Mouse (Mus musculus) midbrain, postnatal 0 days (tissue): ENCODE data around the gene Gm28047. TPM values are rescaled to one million over a fixed set of nuclear protein-coding genes. Genes with fewer than 3 reads are reported as not detected.

Source experiments
- ATAC-seq: fragments of 200-750 bp; cut with Nextera tagmentation; 2 replicates; pipeline ENCODE4 v1.8.0; 2017; ENCODE audit warnings: moderate number of reproducible peaks, mild to moderate bottlenecking, moderate TSS enrichment, moderate library complexity; ENCODE audit not compliant: low FRiP score
- DNase-seq: peaks from one replicate; pipeline ENCODE4 v3.0.0-alpha.2; 2015; ENCODE audit warnings: low spot score
- H3K27ac ChIP-seq: fragments of 300-500 bp; sonication (generic); 2 replicates; pipeline ENCODE4 v1.5.1; 2014; ENCODE audit warnings: low read depth, mild to moderate bottlenecking, low read length, mixed read lengths
- H3K27me3 ChIP-seq: fragments of 300-500 bp; sonication (generic); 2 replicates; pipeline ENCODE4 v1.6.1; 2014; ENCODE audit warnings: low read length, control low read depth, mixed read lengths; ENCODE audit not compliant: insufficient read depth
- H3K36me3 ChIP-seq: fragments of 300-500 bp; sonication (generic); 2 replicates; pipeline ENCODE4 v1.6.1; 2014; ENCODE audit warnings: low read length, control low read depth, mixed read lengths; ENCODE audit not compliant: insufficient read depth
- H3K4me1 ChIP-seq: fragments of 300-500 bp; sonication (generic); 2 replicates; pipeline ENCODE4 v1.6.1; 2014; ENCODE audit warnings: mild to moderate bottlenecking, control low read depth, antibody characterized with exemption, low read length, mixed read lengths; ENCODE audit not compliant: insufficient read depth
- H3K4me2 ChIP-seq: fragments of 300-500 bp; sonication (generic); 2 replicates; pipeline ENCODE4 v1.6.1; 2014; ENCODE audit warnings: low read depth, mild to moderate bottlenecking, low read length, mixed read lengths; ENCODE audit not compliant: poor library complexity, severe bottlenecking
- H3K4me3 ChIP-seq: fragments of 300-500 bp; sonication (generic); 2 replicates; pipeline ENCODE4 v1.5.1; 2014; ENCODE audit warnings: low read depth, mild to moderate bottlenecking, low read length, moderate library complexity
- H3K9ac ChIP-seq: fragments of 300-500 bp; sonication (generic); replicated peaks from 2 replicates; pipeline ENCODE4 v1.6.1; 2014; ENCODE audit warnings: mild to moderate bottlenecking, low read length, moderate library complexity, mixed read lengths; ENCODE audit not compliant: poor library complexity, severe bottlenecking
- H3K9me3 ChIP-seq: fragments of 300-500 bp; sonication (generic); 2 replicates; pipeline ENCODE4 v1.6.1; 2016; ENCODE audit warnings: low read length, control low read depth
- CTCF ChIP-seq: IDR thresholded peaks from 2 replicates; pipeline ENCODE4 v1.5.1; 2016; ENCODE audit warnings: antibody characterized with exemption, mild to moderate bottlenecking
- WGBS: fragments of 180-500 bp; shearing (Covaris S2); extraction: QIAGEN DNeasy Blood & Tissue Kit; methylation state at CpG from one replicate; pipeline ENCODE4 v1.1.7; 2014; 5-methylcytosine and 5-hydroxymethylcytosine counted together
- polyA plus RNA-seq: library from polyadenylated mRNA; unstranded; fragments of >200 nt; fragmentation: Nextera tagmentation; extraction: Ambion mirVana; gene quantifications from 2 replicates; pipeline ENCODE4 v1.2.1, GENCODE M21; 2015
- total RNA-seq: library from RNA; depleted of rRNA; stranded (reverse); fragments of >200 nt; gene quantifications from 2 replicates; pipeline ENCODE4 v1.2.3, GENCODE M21; 2014

The Gm28047 gene
- total and polyA plus RNA-seq, 2 experiments from 2014 or later: not detected

DNA sequence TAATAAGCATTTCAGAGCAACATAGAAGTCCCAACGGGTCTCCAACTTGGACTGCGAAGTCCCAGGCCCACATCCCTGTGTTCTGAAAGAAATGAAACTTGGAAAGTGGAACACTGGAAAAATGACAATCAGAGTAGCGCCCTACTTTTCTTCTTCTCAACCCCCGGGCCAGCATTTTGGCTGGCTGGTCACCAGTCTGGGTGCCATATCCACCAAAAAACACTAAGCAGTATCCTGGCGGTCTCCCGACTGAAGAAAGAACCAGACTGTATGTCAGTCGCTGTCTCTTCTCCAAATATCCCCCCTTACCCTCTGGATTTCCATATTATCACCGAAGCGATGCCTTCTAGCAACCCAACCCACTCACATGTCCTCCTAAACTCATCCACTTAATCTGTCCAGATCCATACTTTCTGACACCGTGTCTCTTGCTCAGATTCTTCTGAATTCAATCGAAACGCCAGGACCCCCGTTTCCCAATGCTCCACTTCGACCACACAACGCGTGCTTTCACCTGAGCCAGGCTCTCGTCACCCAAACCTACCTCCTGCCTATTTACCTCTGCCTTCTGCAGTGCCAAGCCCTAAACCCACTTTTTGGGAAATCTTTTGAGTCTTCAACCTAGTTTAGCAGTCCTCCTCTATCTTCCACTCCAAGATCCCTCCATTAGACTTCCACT is 437 bp downstream of the Gm28047 start:
- no peaks in the 10 kb centered on the region for H3K27me3 ChIP-seq
- no peak for TF ChIP-seq CTCF
- H3K4me1 ChIP-seq: no peaks in the 10 kb centered on the region
- H3K9ac ChIP-seq: peak overlapping the region; percentile 64
- H3K27ac ChIP-seq: peak overlapping the region; percentile 90
- peak overlapping the region; percentile 89 for H3K4me2 ChIP-seq
- 2% methylated on average over 17 of the region's 17 CpGs for WGBS
- H3K36me3 ChIP-seq: no peaks in the 10 kb centered on the region
- no peaks in the 10 kb centered on the region for H3K9me3 ChIP-seq
- DNase-seq (peak; percentile 32), ATAC-seq (no peak)
- H3K4me3 ChIP-seq: peak overlapping the region; percentile 65

DNA sequence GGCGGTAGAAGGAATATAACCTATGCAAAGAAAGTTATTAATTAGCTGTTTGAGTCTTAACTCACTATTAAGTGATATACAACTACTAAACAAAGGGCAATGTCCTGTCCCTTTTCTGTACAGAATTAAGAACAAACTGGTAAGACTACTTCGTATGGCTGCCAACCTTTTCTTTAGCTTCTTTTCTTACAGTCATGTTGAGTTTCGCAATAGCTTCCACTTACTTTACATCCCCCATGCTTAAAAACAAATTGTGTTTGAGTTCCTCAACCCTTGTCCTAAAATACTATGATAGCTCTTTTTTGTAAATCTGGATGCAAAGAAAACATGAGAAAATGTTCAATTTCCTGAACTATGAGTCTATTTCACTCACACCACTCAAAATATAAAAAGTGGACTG is 1.7 kb downstream of the Gm28047 start:
- no peaks in the 10 kb centered on the region for H3K27me3 ChIP-seq
- DNase-seq (no peak), ATAC-seq (no peak)
- no peak overlapping the region for H3K4me2 ChIP-seq
- no peak for TF ChIP-seq CTCF
- H3K27ac ChIP-seq: no peak overlapping the region
- no peaks in the 10 kb centered on the region for H3K36me3 ChIP-seq
- 91% methylated on average over 3 of the region's 3 CpGs for whole genome bisulfite sequencing
- H3K4me1 ChIP-seq: no peaks in the 10 kb centered on the region
- H3K9me3 ChIP-seq: no peaks in the 10 kb centered on the region
- no peak overlapping the region for H3K4me3 ChIP-seq
- no peak overlapping the region for H3K9ac ChIP-seq

DNA sequence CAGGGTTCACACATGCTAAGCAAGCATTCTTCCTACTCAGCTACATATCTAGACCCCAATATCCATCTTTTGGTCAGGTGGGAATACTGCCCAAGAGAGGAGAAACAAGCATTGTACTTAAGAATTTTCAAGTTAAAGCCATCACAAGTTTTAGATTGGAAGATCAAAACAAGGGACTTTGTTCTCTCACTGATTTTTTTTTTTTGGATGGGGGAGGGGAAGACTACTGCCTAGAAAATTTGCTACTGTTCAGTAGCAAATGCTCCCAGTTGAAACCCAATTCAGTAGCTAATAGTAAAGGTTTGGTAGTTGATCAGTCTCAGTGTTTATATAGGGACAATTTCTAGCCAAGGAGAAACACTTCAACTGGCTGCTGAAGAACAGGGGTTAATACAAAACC is 2.3 kb downstream of the Gm28047 start:
- H3K27ac ChIP-seq: no peak overlapping the region
- H3K36me3 ChIP-seq: no peaks in the 10 kb centered on the region
- no peak overlapping the region for H3K4me3 ChIP-seq
- H3K4me2 ChIP-seq: no peak overlapping the region
- no peak overlapping the region for H3K9ac ChIP-seq
- H3K27me3 ChIP-seq: no peaks in the 10 kb centered on the region
- no peaks in the 10 kb centered on the region for H3K4me1 ChIP-seq
- TF ChIP-seq CTCF: no peak
- ATAC-seq (no peak), DNase-seq (no peak)
- no peaks in the 10 kb centered on the region for H3K9me3 ChIP-seq

DNA sequence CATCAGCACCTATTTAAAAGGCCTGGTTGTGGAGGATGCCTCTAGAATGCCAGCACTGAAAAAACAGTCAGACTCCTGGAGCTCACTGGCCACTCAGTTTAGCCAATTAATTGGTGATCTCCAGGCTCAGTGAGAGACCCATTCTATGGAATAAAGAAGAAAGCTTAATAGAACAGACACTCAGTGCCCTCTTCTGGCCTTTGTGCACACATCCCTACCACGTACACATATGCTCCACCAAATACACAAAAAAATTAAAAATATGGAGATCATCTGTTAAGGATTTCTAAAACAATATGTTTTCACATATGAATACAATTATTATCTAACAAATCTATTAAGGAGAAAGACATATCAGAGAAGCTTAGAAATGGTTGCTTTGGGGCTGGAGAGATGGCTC is 4.1 kb downstream of the Gm28047 start:
- TF ChIP-seq CTCF: peak; percentile 17
- Histone ChIP-seq H3K4me3 (no peak overlapping the region), H3K27me3 (no peaks in the 10 kb centered on the region), H3K9ac (no peak overlapping the region), H3K4me1 (no peaks in the 10 kb centered on the region), H3K27ac (no peak overlapping the region), H3K36me3 (no peaks in the 10 kb centered on the region), H3K4me2 (no peak overlapping the region), H3K9me3 (no peaks in the 10 kb centered on the region)
- DNase-seq: no peak
- ATAC-seq: no peak
- 80% methylated on average over 1 of the region's 1 CpGs for WGBS

DNA sequence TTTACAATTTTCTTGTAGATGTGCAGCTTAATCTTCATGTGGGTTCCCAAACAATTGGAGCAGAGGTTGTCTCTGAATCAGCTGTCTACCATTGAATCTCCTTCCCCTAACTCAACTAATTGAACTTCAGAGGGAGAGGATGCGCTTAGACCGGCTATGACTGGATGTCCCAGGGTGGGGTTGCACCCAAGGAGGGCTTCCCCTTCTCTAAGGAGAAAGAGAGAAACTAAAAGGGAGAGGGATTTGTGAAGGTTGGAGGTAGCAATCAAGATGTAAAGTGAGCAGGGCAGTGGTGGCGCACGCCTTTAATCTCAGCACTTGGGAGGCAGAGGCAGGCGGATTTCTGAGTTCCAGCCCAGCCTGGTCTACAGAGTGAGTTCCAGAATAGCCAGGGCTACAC is 5.4 kb downstream of the Gm28047 start:
- H3K4me2 ChIP-seq: no peak overlapping the region
- H3K4me1 ChIP-seq: no peaks in the 10 kb centered on the region
- H3K36me3 ChIP-seq: no peaks in the 10 kb centered on the region
- DNase-seq (no peak), ATAC-seq (no peak)
- H3K9me3 ChIP-seq: no peaks in the 10 kb centered on the region
- H3K9ac ChIP-seq: no peak overlapping the region
- WGBS: 96% methylated on average over 5 of the region's 5 CpGs
- no peak overlapping the region for H3K4me3 ChIP-seq
- TF ChIP-seq CTCF: no peak
- H3K27ac ChIP-seq: no peak overlapping the region
- H3K27me3 ChIP-seq: no peaks in the 10 kb centered on the region

DNA sequence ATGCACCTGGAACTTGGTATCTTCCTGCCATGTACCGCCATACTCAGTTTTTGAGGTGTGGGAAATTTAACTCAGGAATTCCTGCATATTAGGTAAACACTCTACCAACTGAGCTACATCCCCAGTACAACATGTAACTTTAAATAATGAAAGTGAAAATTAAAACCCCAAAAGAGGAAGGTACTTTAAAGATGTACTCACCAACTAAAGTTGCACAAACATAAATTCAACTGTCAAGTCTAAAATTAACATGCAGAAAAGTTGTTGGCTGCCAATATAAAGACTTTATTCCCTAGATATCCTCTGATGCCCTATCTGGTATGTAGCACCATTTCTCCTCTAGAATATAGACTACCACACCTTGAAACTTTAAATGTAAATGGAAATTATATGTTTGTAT is 7.2 kb downstream of the Gm28047 start:
- no peak overlapping the region for H3K4me3 ChIP-seq
- TF ChIP-seq CTCF: no peak
- H3K9ac ChIP-seq: no peak overlapping the region
- 95% methylated on average over 1 of the region's 1 CpGs for WGBS
- no peak overlapping the region for H3K4me2 ChIP-seq
- no peak overlapping the region for H3K27ac ChIP-seq
- no peaks in the 10 kb centered on the region for H3K9me3 ChIP-seq
- DNase-seq (no peak), ATAC-seq (no peak)
- H3K27me3 ChIP-seq: no peaks in the 10 kb centered on the region
- no peaks in the 10 kb centered on the region for H3K36me3 ChIP-seq
- H3K4me1 ChIP-seq: no peaks in the 10 kb centered on the region
